Mouse (Mus musculus): ENCODE results near the gene Gm26938.

Gm26938 gene

GRCm38 (mm10) chr5:139826357-139827055 lies at the start of gene Gm26938, which contains the start of gene Psmg3:
TSS of gene Gm26938 (minus strand) at chr5:139826407.
TSS of gene Psmg3 (minus strand) at chr5:139826885.
- DNase-seq (ENCODE audit: low spot score in 2 of 2), result peak; percentile 81 to 88

GRCm38 (mm10) chr5:139871526-139871925 lies 45.3 kb upstream of the Gm26938 start:
- no peak for DNase-seq (ENCODE audit: low spot score in 2 of 2)

GRCm38 (mm10) chr5:139870886-139871285 lies 44.7 kb upstream of the Gm26938 start:
- no peak for DNase-seq (ENCODE audit: low spot score in 2 of 2)

GRCm38 (mm10) chr5:139862759-139863158 lies 36.6 kb upstream of the Gm26938 start:
- DNase-seq (ENCODE audit: low spot score in 2 of 2), result no peak

- no peak for DNase-seq (ENCODE audit: low spot score in 2 of 2)
Measured at GRCm38 (mm10) chr5:139860328-139861104, 34.3 kb upstream of the Gm26938 start.

- DNase-seq (ENCODE audit: low spot score in 2 of 2), result no peak
Measured at GRCm38 (mm10) chr5:139849626-139850320, 23.6 kb upstream of the Gm26938 start.

- DNase-seq (ENCODE audit: low spot score in 2 of 2), result no peak
Measured at GRCm38 (mm10) chr5:139839142-139839541, 12.9 kb upstream of the Gm26938 start.

- DNase-seq (ENCODE audit: low spot score in 2 of 2), result peak; percentile 20 to 62
Measured at GRCm38 (mm10) chr5:139838476-139838892, 12.3 kb upstream of the Gm26938 start.

GRCm38 (mm10) chr5:139835706-139836105 lies 9.5 kb upstream of the Gm26938 start:
- DNase-seq (ENCODE audit: low spot score in 2 of 2), result no peak

- no peak for DNase-seq (ENCODE audit: low spot score in 2 of 2)
Measured at GRCm38 (mm10) chr5:139832125-139832524, 5.9 kb upstream of the Gm26938 start.

GRCm38 (mm10) chr5:139830734-139831133 lies 4.5 kb upstream of the Gm26938 start:
- no peak for DNase-seq (ENCODE audit: low spot score in 2 of 2)

- DNase-seq (ENCODE audit: low spot score in 2 of 2), result no peak
Measured at GRCm38 (mm10) chr5:139829384-139829783, 3.2 kb upstream of the Gm26938 start.

GRCm38 (mm10) chr5:139827593-139827992 lies 1.4 kb upstream of the Gm26938 start:
- DNase-seq (ENCODE audit: low spot score in 2 of 2), result no peak

GRCm38 (mm10) chr5:139825947-139826346 lies 260 bp downstream of the Gm26938 start:
- DNase-seq (ENCODE audit: low spot score in 2 of 2), result no peak

- no peak for DNase-seq (ENCODE audit: low spot score in 2 of 2)
Measured at GRCm38 (mm10) chr5:139824531-139824930, 1.7 kb downstream of the Gm26938 start.

- DNase-seq (ENCODE audit: low spot score in 2 of 2), result no peak
Measured at GRCm38 (mm10) chr5:139821466-139822459, 4.4 kb downstream of the Gm26938 start.

GRCm38 (mm10) chr5:139819538-139820181 lies 6.5 kb downstream of the Gm26938 start, which contains the start of gene Tmem184a:
TSS of gene Tmem184a (minus strand) at chr5:139819917.
- no peak for DNase-seq (ENCODE audit: low spot score in 2 of 2)

GRCm38 (mm10) chr5:139818801-139819200 lies 7.4 kb downstream of the Gm26938 start:
- DNase-seq (ENCODE audit: low spot score in 2 of 2), result peak; percentile 67 to 78

- no peak for DNase-seq (ENCODE audit: low spot score in 2 of 2)
Measured at GRCm38 (mm10) chr5:139818056-139818455, 8.2 kb downstream of the Gm26938 start.

GRCm38 (mm10) chr5:139817292-139817691 lies 8.9 kb downstream of the Gm26938 start:
- DNase-seq (ENCODE audit: low spot score in 2 of 2), result no peak

Data from spleen, postnatal 14 days (tissue).